Mouse (Mus musculus) MEL (cell line): ENCODE measurements at regions not wholly inside any gene's neighbourhood (a gene's known extent, or its start where the extent isn't known, plus 50 kb on each side); places are given as distances from the start of the nearest gene placed in this dataset.

Source experiments
- DNase-seq: peaks from one replicate; pipeline ENCODE4 v3.0.0; 2011; ENCODE audit warnings: low read depth, low spot score
- H3K27ac ChIP-seq: 2 replicates; pipeline ENCODE4 v1.5.1; 2012; ENCODE audit warnings: low read depth, mild to moderate bottlenecking, control low read depth, low read length, moderate library complexity; ENCODE audit not compliant: control insufficient read depth
- H3K27me3 ChIP-seq, 2 experiments: fragments of 150-350 bp in 1 of 2; sonication (generic) in 1 of 2; 2 replicates each; pipeline ENCODE4 v1.6.1; 2012; ENCODE audit warnings: low read length in 2 of 2, mild to moderate bottlenecking in 2 of 2, improper control_type of control experiment in 1 of 2, moderate library complexity in 1 of 2; ENCODE audit not compliant: insufficient read depth in 2 of 2, control insufficient read depth in 1 of 2
- H3K36me3 ChIP-seq, 2 experiments: 2 replicates each; pipeline ENCODE4 v1.6.1; 2012 to 2014; ENCODE audit warnings: low read length in 2 of 2, improper control_type of control experiment in 1 of 2, inconsistent platforms in 1 of 2, mild to moderate bottlenecking in 1 of 2; ENCODE audit not compliant: insufficient read depth in 2 of 2, control insufficient read depth in 1 of 2
- H3K4me1 ChIP-seq, 2 experiments: fragments of 150-350 bp in 1 of 2; sonication (generic) in 1 of 2; 2 replicates each; pipeline ENCODE4 v1.6.1; 2012; ENCODE audit warnings: low read length in 2 of 2, improper control_type of control experiment in 1 of 2, mild to moderate bottlenecking in 1 of 2; ENCODE audit not compliant: insufficient read depth in 2 of 2, control insufficient read depth in 1 of 2
- H3K4me3 ChIP-seq, 2 experiments: fragments of 150-350 bp in 1 of 2; sonication (generic) in 1 of 2; 2 replicates each; pipeline ENCODE4 v1.5.1; 2012; ENCODE audit warnings: low read depth in 2 of 2, low read length in 2 of 2, mild to moderate bottlenecking in 2 of 2, moderate library complexity in 2 of 2, control low read depth in 1 of 2, improper control_type of control experiment in 1 of 2; ENCODE audit not compliant: control insufficient read depth in 1 of 2, insufficient read depth in 1 of 2
- H3K79me2 ChIP-seq: 2 replicates; pipeline ENCODE4 v1.6.1; 2012; ENCODE audit warnings: mild to moderate bottlenecking, low read length, moderate library complexity; ENCODE audit not compliant: control insufficient read depth, poor library complexity, insufficient read depth
- H3K9ac ChIP-seq: 2 replicates; pipeline ENCODE4 v1.6.1; 2012; ENCODE audit warnings: low read depth, mild to moderate bottlenecking, control low read depth, low read length, moderate library complexity; ENCODE audit not compliant: control insufficient read depth, poor library complexity, severe bottlenecking
- H3K9me3 ChIP-seq: fragments of 150-350 bp; sonication (generic); replicated peaks from 2 replicates; pipeline ENCODE4 v1.6.1; 2012; ENCODE audit warnings: mild to moderate bottlenecking, low read length, improper control_type of control experiment, moderate library complexity; ENCODE audit not compliant: insufficient read depth
- CHD1 ChIP-seq: IDR thresholded peaks from 2 replicates; pipeline ENCODE4 v1.6.1; 2012; ENCODE audit warnings: low read depth, mild to moderate bottlenecking, inconsistent platforms, low read length, improper control_type of control experiment
- JUND ChIP-seq: IDR thresholded peaks from 2 replicates; pipeline ENCODE4 v1.6.1; 2011; ENCODE audit warnings: low read depth, mild to moderate bottlenecking, improper control_type of control experiment, low read length
- KAT2A ChIP-seq: conservative IDR thresholded peaks from 2 replicates; pipeline ENCODE4 v1.6.1; 2012; ENCODE audit warnings: low read depth, low read length, improper control_type of control experiment, inconsistent platforms
- MAFK ChIP-seq: IDR thresholded peaks from 2 replicates; pipeline ENCODE4 v1.6.1; 2011; ENCODE audit warnings: low read depth, mild to moderate bottlenecking, low read length, improper control_type of control experiment, borderline replicate concordance
- MAX ChIP-seq: IDR thresholded peaks from 2 replicates; pipeline ENCODE4 v1.6.1; 2011; ENCODE audit warnings: low read length, improper control_type of control experiment
- MEF2A ChIP-seq: IDR thresholded peaks from 2 replicates; pipeline ENCODE4 v1.6.1; 2014; ENCODE audit warnings: low read depth, mild to moderate bottlenecking, inconsistent platforms, low read length, improper control_type of control experiment; ENCODE audit not compliant: poor library complexity, insufficient replicate concordance, severe bottlenecking; ENCODE audit errors: extremely low read depth
- MYB ChIP-seq: IDR thresholded peaks from 2 replicates; pipeline ENCODE4 v1.6.1; 2011; ENCODE audit warnings: mild to moderate bottlenecking, low read depth, low read length, improper control_type of control experiment
- NRF1 ChIP-seq: IDR thresholded peaks from 2 replicates; pipeline ENCODE4 v1.6.1; 2014; ENCODE audit warnings: low read depth, mild to moderate bottlenecking, inconsistent platforms, low read length, improper control_type of control experiment, moderate library complexity; ENCODE audit not compliant: poor library complexity, insufficient read depth, severe bottlenecking
- POLR2A ChIP-seq, 2 experiments: IDR thresholded peaks; 2 replicates each; pipeline ENCODE4 v1.6.1; 2011 to 2012; ENCODE audit warnings: low read length in 2 of 2, mild to moderate bottlenecking in 2 of 2, control low read depth in 1 of 2, improper control_type of control experiment in 1 of 2, low read depth in 1 of 2, moderate library complexity in 1 of 2; ENCODE audit not compliant: control insufficient read depth in 1 of 2, insufficient read depth in 1 of 2, poor library complexity in 1 of 2
- POLR2AphosphoS2 ChIP-seq: IDR thresholded peaks from 2 replicates; pipeline ENCODE4 v1.6.1; 2011; ENCODE audit warnings: low read length, improper control_type of control experiment
- RAD21 ChIP-seq: IDR thresholded peaks from 2 replicates; pipeline ENCODE4 v1.6.1; 2011; ENCODE audit warnings: mild to moderate bottlenecking, low read depth, low read length, improper control_type of control experiment
- SIN3A ChIP-seq: IDR thresholded peaks from 2 replicates; pipeline ENCODE4 v1.6.1; 2012; ENCODE audit warnings: low read length, improper control_type of control experiment, inconsistent platforms
- SMC3 ChIP-seq: IDR thresholded peaks from 2 replicates; pipeline ENCODE4 v1.6.1; 2011; ENCODE audit warnings: low read depth, low read length, improper control_type of control experiment
- TAL1 ChIP-seq: IDR thresholded peaks from 2 replicates; pipeline ENCODE4 v1.6.1; 2012; ENCODE audit warnings: mild to moderate bottlenecking, inconsistent platforms, low read length, moderate library complexity, mixed read lengths
- USF2 ChIP-seq, 2 experiments: IDR thresholded peaks; 2 replicates each; pipeline ENCODE4 v1.6.1; 2011 to 2012; ENCODE audit warnings: improper control_type of control experiment in 2 of 2, low read length in 2 of 2, borderline replicate concordance in 1 of 2, inconsistent platforms in 1 of 2, low read depth in 1 of 2, mild to moderate bottlenecking in 1 of 2; ENCODE audit not compliant: insufficient read depth in 1 of 2
- ZKSCAN1 ChIP-seq: IDR thresholded peaks from 2 replicates; pipeline ENCODE4 v1.6.1; 2012; ENCODE audit warnings: low read depth, mild to moderate bottlenecking, inconsistent platforms, low read length, improper control_type of control experiment, moderate library complexity
- ZMIZ1 ChIP-seq: IDR thresholded peaks from 2 replicates; pipeline ENCODE4 v1.6.1; 2012; ENCODE audit warnings: low read depth, mild to moderate bottlenecking, inconsistent platforms, low read length, improper control_type of control experiment, moderate library complexity

- TF ChIP-seq TAL1 (no peak), MAFK (no peak), SMC3 (no peak), POLR2A (IDR thresholded peaks at IDR 0.05; ENCODE audit: control insufficient read depth in 1 of 2, insufficient read depth in 1 of 2, low read depth in 1 of 2, low read length in 2 of 2, poor library complexity in 1 of 2) (no peak), RAD21 (no peak)
- TF ChIP-seq, all 39 proteins: peak for 0
- no peaks in the 10 kb centered on the region for H3K4me1 ChIP-seq
- H3K9me3 ChIP-seq: no peaks in the 10 kb centered on the region
- no peak for DNase-seq
- H3K79me2 ChIP-seq: no peaks in the 10 kb centered on the region
- H3K9ac ChIP-seq: no peak overlapping the region
- H3K27me3 ChIP-seq: no peaks in the 10 kb centered on the region
- no peak overlapping the region for H3K4me3 ChIP-seq
- H3K36me3 ChIP-seq: no peaks in the 10 kb centered on the region
- H3K27ac ChIP-seq: no peak overlapping the region
These were observed 450.7 kb downstream of the Cd83 start for GRCm38 (mm10) chr13:44235236-44235635.

- Histone ChIP-seq H3K4me3 (no peak overlapping the region), H3K27me3 (no peaks in the 10 kb centered on the region), H3K4me1 (no peaks in the 10 kb centered on the region), H3K9ac (no peak overlapping the region), H3K9me3 (no peaks in the 10 kb centered on the region), H3K36me3 (no peaks in the 10 kb centered on the region), H3K79me2 (no peaks in the 10 kb centered on the region), H3K27ac (no peak overlapping the region)
- no peak for DNase-seq
- TF ChIP-seq POLR2AphosphoS2 (no peak), ZMIZ1 (no peak), KAT2A (no peak), POLR2A (IDR thresholded peaks at IDR 0.05; ENCODE audit: control insufficient read depth in 1 of 2, insufficient read depth in 1 of 2, low read depth in 1 of 2, low read length in 2 of 2, poor library complexity in 1 of 2) (no peak), CHD1 (no peak), MEF2A (no peak), ZKSCAN1 (no peak), MAX (no peak), SIN3A (no peak), JUND (no peak), MYB (no peak), NRF1 (no peak), USF2 (IDR thresholded peaks at IDR 0.05; ENCODE audit: borderline replicate concordance in 1 of 2, insufficient read depth in 1 of 2, low read depth in 1 of 2, low read length in 2 of 2) (no peak)
These were observed 451.4 kb downstream of the Cd83 start for GRCm38 (mm10) chr13:44235941-44236340.
